Mouse (Mus musculus) neural tube, embryonic 14.5 days (tissue): ENCODE data around the gene Miip. TPM values are rescaled to one million over a fixed set of nuclear protein-coding genes. Genes with fewer than 3 reads are reported as not detected.
"Not testable (repeated sequence)": the region's sequence is repeated elsewhere in the genome, so short reads cannot be mapped to it uniquely, and the experiment has no call there.

Experiments used
- ATAC-seq: fragments of 200-750 bp; cut with Nextera tagmentation; 2 replicates; pipeline ENCODE4 v1.8.0; 2017; ENCODE audit warnings: low read depth, mild to moderate bottlenecking, moderate TSS enrichment, moderate library complexity
- H3K27ac ChIP-seq: fragments of 300-500 bp; sonication (generic); 2 replicates; pipeline ENCODE4 v1.5.1; 2014; ENCODE audit warnings: low read depth, mild to moderate bottlenecking, control low read depth, low read length, moderate library complexity, mixed read lengths
- H3K27me3 ChIP-seq: fragments of 300-500 bp; sonication (generic); 2 replicates; pipeline ENCODE4 v1.6.1; 2014; ENCODE audit warnings: low read length; ENCODE audit not compliant: control insufficient read depth, insufficient read depth
- H3K36me3 ChIP-seq: fragments of 300-500 bp; sonication (generic); 2 replicates; pipeline ENCODE4 v1.6.1; 2014; ENCODE audit warnings: low read length, mixed read lengths; ENCODE audit not compliant: control insufficient read depth, insufficient read depth
- H3K4me1 ChIP-seq: fragments of 300-500 bp; sonication (generic); 2 replicates; pipeline ENCODE4 v1.6.1; 2014; ENCODE audit warnings: low read length; ENCODE audit not compliant: control insufficient read depth, insufficient read depth
- H3K4me2 ChIP-seq: fragments of 300-500 bp; sonication (generic); 2 replicates; pipeline ENCODE4 v1.6.1; 2014; ENCODE audit warnings: mild to moderate bottlenecking, low read depth, low read length, control low read depth
- H3K4me3 ChIP-seq: fragments of 300-500 bp; sonication (generic); 2 replicates; pipeline ENCODE4 v1.5.1; 2014; ENCODE audit warnings: low read depth, low read length, control low read depth, mixed read lengths
- H3K9ac ChIP-seq: fragments of 300-500 bp; sonication (generic); replicated peaks from 2 replicates; pipeline ENCODE4 v1.6.1; 2014; ENCODE audit warnings: low read depth, mild to moderate bottlenecking, control low read depth, low read length, mixed read lengths
- H3K9me3 ChIP-seq: fragments of 300-500 bp; sonication (generic); 2 replicates; pipeline ENCODE4 v1.6.1; 2016; ENCODE audit warnings: low read length; ENCODE audit not compliant: control insufficient read depth
- WGBS: fragments of 180-500 bp; shearing (Covaris S2); extraction: QIAGEN DNeasy Blood & Tissue Kit; methylation state at CpG from one replicate; pipeline ENCODE4 v1.1.7; 2014; 5-methylcytosine and 5-hydroxymethylcytosine counted together
- polyA plus RNA-seq: library from polyadenylated mRNA; unstranded; fragments of >200 nt; fragmentation: Nextera tagmentation; extraction: Ambion mirVana; gene quantifications from 2 replicates; pipeline ENCODE4 v1.2.1, GENCODE M21; 2014

Gene Miip
- polyA plus RNA-seq, 1 experiment from 2014 or later: 22.8 TPM

DNA sequence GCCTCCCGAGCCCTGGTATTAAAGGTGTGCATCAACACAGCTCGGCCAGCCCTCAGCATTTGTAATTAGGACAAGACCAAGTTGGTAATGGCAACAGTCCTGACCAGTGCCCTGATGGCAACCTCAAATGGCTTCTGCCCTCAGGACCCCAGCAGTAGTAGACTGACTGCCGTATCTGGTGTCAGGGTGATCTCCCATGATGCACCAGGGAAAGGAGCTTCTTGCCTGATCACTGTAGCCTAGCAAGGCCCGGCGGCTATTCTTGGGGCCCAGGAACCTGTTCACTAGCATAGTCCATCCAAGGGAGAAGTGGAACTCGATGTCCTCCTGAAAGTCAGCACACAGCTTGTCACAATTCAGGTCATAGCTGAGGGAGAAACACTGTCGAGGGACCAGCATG, 13.2 kb upstream of the Miip start:
- Histone ChIP-seq H3K36me3 (peaks cover 65% of the 10 kb centered on the region), H3K9ac (no peak overlapping the region), H3K27me3 (no peaks in the 10 kb centered on the region), H3K4me3 (no peak overlapping the region), H3K9me3 (no peaks in the 10 kb centered on the region), H3K4me2 (no peak overlapping the region), H3K27ac (no peak overlapping the region), H3K4me1 (no peaks in the 10 kb centered on the region)
- no peak for ATAC-seq
- 92% methylated on average over 7 of the region's 7 CpGs for WGBS

DNA sequence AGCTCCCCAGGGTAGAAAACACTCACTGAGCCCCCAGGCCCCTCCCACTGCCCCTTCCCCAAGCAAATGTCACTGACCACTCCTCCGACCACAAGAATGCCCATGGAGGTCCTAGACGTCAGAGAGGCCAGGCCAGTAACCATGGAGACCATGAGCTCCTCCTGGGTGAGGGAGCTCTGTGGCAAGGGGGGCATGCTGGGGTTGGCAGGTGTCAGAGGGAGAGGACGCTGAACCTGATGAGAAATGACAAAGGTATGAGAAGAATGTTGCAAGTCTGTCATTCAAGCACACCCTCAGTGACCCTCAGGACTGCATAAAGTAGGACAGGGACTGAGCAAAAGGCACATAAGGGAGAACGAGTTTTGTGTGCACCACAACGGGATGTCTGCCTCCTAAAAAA, 11.2 kb upstream of the Miip start:
- H3K27ac ChIP-seq: no peak overlapping the region
- H3K4me3 ChIP-seq: no peak overlapping the region
- 61% methylated on average over 5 of the region's 5 CpGs for WGBS
- H3K9ac ChIP-seq: no peak overlapping the region
- no peak for ATAC-seq
- no peaks in the 10 kb centered on the region for H3K4me1 ChIP-seq
- H3K36me3 ChIP-seq: peaks cover 69% of the 10 kb centered on the region
- H3K9me3 ChIP-seq: no peaks in the 10 kb centered on the region
- no peak overlapping the region for H3K4me2 ChIP-seq
- H3K27me3 ChIP-seq: no peaks in the 10 kb centered on the region

DNA sequence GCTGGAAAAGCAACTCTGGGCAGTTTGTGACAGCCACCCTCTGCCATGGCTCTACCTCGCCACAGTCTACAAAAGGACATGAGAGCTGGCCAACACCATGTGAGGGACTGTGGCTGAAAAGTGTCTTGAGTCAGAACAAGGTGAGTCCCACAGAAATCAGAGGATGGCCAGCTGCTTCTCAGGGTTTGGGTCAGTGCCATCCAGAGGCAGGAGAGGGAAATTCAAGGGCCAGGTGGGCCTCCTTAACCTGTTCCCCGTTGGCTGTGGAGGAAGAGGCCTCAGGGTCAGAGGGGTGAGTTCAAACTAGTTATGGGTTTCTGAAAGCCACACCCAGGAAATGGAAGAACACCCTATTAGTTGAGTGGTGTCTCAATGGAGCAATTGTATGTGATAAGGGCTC, 10.8 kb upstream of the Miip start:
- Histone ChIP-seq H3K9me3 (no peaks in the 10 kb centered on the region), H3K4me2 (no peak overlapping the region), H3K27me3 (no peaks in the 10 kb centered on the region), H3K4me1 (no peaks in the 10 kb centered on the region), H3K9ac (no peak overlapping the region), H3K4me3 (no peak overlapping the region), H3K27ac (no peak overlapping the region), H3K36me3 (peaks cover 70% of the 10 kb centered on the region)
- WGBS: 80% methylated on average over 2 of the region's 2 CpGs
- no peak for ATAC-seq

DNA sequence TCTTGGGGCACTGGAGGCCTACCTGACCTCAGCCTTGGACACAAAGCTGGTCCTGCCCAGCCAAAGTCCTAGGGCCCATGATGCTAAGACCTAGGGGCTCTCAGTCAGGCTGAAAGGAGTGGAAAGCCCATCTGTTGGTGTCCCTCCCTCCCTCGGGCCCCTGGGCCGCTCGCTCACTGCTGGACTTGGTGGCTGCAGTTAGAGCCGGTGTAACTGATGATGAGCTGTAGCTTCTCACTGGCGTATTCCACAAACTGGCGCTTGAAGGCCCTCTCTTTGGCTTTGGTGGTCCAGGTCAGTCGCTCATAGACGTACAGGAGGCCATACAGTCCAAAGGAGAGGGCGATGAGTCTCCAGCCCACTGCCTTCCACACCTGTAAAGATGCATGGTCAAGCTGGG, 9.9 kb upstream of the Miip start:
- over 99% methylated on average over 9 of the region's 9 CpGs for WGBS

DNA sequence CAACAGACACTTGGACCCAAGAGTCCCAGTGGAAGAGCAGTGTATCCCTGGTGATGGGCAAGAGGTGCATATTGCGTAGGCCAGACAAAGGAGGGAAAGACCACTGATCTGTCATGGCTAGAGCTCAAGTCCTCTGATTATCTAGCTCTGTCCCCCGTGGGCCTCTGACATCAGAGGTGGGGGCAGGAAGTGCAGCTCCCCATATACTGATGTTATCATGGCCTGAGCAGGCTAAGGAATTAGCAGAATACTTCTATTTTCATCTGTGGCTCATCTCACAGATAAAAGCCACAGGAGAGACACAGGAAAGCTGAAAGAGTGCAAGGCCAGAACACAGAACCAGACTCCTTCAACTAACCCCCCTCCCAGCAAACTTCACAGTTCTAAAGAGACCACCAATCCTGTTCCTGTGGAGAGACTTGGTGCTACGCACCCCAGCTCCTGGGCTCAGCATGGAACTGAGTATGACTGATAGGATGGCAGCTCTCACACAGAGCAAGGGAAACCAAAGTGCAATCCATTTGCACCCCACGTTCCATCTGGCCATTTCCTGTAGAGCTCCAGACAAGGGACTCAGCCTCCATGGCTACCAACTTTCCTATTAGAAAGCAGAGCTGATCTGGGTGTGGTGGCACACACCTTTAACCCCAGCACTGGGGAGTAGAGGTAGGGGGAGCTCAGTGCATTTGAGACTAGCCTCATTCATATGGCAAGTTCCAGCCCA, 7.4 kb upstream of the Miip start:
- no peak overlapping the region for H3K4me3 ChIP-seq
- no peak overlapping the region for H3K4me2 ChIP-seq
- ATAC-seq: no peak
- 92% methylated on average over 4 of the region's 4 CpGs for WGBS
- H3K27me3 ChIP-seq: no peaks in the 10 kb centered on the region
- peaks cover 63% of the 10 kb centered on the region for H3K36me3 ChIP-seq
- H3K9ac ChIP-seq: no peak overlapping the region
- no peak overlapping the region for H3K27ac ChIP-seq
- no peaks in the 10 kb centered on the region for H3K9me3 ChIP-seq
- H3K4me1 ChIP-seq: no peaks in the 10 kb centered on the region

More for the DNA sequence above, 9.9 kb upstream of the Miip start:
- Histone ChIP-seq H3K4me1 (no peaks in the 10 kb centered on the region), H3K9me3 (no peaks in the 10 kb centered on the region), H3K27ac (no peak overlapping the region), H3K4me2 (no peak overlapping the region), H3K27me3 (no peaks in the 10 kb centered on the region), H3K36me3 (peaks cover 73% of the 10 kb centered on the region), H3K9ac (no peak overlapping the region), H3K4me3 (no peak overlapping the region)
- no peak for ATAC-seq

- peak overlapping the region; percentile 88 for H3K4me2 ChIP-seq
- peaks cover 16% of the 10 kb centered on the region for H3K4me1 ChIP-seq
- H3K9me3 ChIP-seq: no peaks in the 10 kb centered on the region
- peaks cover 23% of the 10 kb centered on the region for H3K36me3 ChIP-seq
- no peak overlapping the region for H3K27ac ChIP-seq
- ATAC-seq: no peak
- WGBS: 18% methylated on average over 5 of the region's 5 CpGs
- H3K4me3 ChIP-seq: peak overlapping the region; percentile 60
- H3K9ac ChIP-seq: peak overlapping the region; percentile 52
- no peaks in the 10 kb centered on the region for H3K27me3 ChIP-seq
These were observed 622 bp upstream of the Miip start for GRCm38 (mm10) chr4:147869238-147869637.

GRCm38 (mm10) chr4:147867563-147868449, 810 bp downstream of the Miip start:
- Histone ChIP-seq H3K4me1 (peaks cover 16% of the 10 kb centered on the region), H3K4me2 (peak overlapping the region; percentile 88), H3K27me3 (no peaks in the 10 kb centered on the region), H3K36me3 (peaks cover 18% of the 10 kb centered on the region), H3K4me3 (peak overlapping the region; percentile 60), H3K9ac (peak overlapping the region; percentile 68), H3K9me3 (no peaks in the 10 kb centered on the region), H3K27ac (peak overlapping the region; percentile 82)
- peak; percentile 5 for ATAC-seq
- WGBS: 7% methylated on average over 22 of the region's 22 CpGs

- not testable (repeated sequence) for H3K9me3 ChIP-seq, H3K4me3 ChIP-seq, H3K4me2 ChIP-seq, H3K27ac ChIP-seq, H3K27me3 ChIP-seq, ATAC-seq, H3K9ac ChIP-seq
- peaks cover 23% of the 10 kb centered on the region for H3K36me3 ChIP-seq
- H3K4me1 ChIP-seq: peaks cover 16% of the 10 kb centered on the region
- WGBS: 42% methylated on average over 3 of the region's 3 CpGs
These were observed 1.8 kb downstream of the Miip start for GRCm38 (mm10) chr4:147866793-147867192.

DNA sequence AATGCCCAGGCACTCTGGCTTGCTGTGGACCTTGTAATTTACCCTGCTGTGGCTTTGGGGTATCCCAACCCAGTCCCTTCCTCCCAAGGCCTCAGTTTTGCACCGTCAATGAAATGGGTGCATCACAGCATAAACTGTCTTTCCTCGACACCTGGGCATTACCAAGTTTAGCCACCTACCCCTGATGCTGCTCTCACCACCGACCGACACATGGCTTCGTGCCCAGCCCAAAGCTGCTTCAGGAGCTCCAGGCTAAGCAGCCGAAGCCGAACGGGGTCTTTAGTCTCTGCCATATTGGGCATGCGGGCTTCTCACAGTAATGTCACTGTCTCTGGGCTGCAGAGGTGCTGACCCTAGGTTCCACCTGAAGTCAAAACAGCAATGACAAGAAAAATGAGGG, 2.6 kb downstream of the Miip start:
- 98% methylated on average over 9 of the region's 9 CpGs for WGBS
- Histone ChIP-seq H3K4me3 (no peak overlapping the region), H3K4me2 (no peak overlapping the region), H3K9ac (no peak overlapping the region), H3K4me1 (peaks cover 16% of the 10 kb centered on the region), H3K36me3 (peaks cover 23% of the 10 kb centered on the region), H3K27ac (no peak overlapping the region), H3K9me3 (no peaks in the 10 kb centered on the region), H3K27me3 (no peaks in the 10 kb centered on the region)
- ATAC-seq: no peak
